Mouse (Mus musculus): ENCODE measurements around the gene Kcnip1.

Kcnip1 gene

GRCm38 (mm10) chr11:33655861-33656593 is 336.9 kb downstream of the Kcnip1 start:
- no peak for DNase-seq

DNA sequence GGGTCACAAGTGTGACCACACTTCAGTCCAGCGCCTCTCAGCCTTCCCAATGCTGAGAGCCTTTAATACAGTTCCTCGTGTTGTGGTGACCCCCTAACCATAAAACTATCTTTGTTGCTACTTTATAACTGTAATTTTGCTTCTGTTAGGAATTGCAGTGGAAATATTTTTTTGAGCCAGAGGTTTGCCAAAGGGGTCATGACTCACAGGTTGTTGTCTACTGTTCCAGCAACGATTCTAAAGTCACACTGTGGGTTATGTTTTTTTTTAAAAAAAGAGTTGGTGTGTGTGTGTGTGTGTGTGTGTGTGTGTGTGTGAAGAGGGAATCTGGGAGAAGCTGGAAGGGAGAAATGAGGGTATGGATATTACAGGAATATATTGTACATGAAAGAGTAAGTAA is 337.7 kb downstream of the Kcnip1 start:
- no peak for DNase-seq

DNA sequence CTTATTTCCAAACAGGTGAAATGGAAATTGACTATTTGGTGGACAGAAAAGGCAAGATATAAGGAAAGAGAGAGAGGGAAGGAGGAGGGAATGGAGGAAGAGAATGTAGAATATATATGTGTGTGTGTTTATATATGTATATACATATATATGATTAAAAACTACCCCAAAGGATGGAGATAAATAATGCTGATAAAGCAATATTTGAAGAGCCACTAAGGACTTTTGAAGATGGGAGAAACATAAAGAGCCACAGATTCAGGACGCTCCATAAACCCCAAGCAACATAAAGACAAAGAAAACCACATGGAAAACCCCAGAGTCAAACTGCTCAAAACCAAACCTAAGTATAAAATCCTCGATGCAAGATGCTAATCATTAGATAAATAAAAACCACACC is 338.5 kb downstream of the Kcnip1 start:
- no peak for DNase-seq

DNA sequence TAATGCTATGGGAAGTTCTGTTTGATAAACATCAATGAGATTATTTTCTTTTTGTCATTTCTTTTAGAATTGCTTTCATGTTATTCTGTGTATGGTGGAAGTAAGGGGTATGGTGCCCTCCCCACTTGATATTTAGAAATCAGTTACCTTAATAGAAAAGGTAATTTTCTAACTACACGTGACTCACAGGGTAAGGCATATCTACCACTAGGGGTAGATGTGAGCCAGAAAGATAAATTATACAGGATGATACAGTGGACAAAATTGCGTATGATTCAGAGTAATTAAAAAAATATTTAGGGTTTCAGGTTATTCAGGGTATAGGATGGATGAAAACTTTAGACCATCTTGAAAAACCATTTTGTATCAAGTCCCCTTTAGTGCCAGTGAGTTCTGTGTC is 343.6 kb downstream of the Kcnip1 start:
- DNase-seq, result no peak

DNA sequence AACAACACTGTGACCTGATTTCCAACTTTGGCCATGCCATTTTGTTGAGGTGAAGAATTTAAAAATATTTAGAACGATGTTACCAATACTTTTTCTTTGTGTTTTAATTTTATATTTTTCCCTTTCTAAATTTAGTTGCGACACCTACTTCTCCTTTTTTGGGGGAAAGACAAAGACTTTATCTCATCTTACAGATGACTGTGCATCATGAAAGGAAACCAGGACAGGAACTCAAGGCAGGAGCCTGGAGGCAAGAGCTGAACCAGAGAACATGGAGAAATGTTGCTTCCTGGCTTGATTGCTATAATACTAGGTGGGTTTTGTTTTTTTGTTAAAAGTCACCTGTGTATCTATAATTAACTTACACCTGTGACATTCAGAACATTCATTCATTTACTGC is 355.8 kb downstream of the Kcnip1 start:
- no peak for DNase-seq

- DNase-seq, result no peak
Observed at GRCm38 (mm10) chr11:33627136-33627742, 365.7 kb downstream of the Kcnip1 start.

- DNase-seq, result peak; percentile 53
Observed at GRCm38 (mm10) chr11:33614218-33614617, 378.7 kb downstream of the Kcnip1 start.

- DNase-seq, result no peak
Observed at GRCm38 (mm10) chr11:33607784-33608183, 385.2 kb downstream of the Kcnip1 start.

DNA sequence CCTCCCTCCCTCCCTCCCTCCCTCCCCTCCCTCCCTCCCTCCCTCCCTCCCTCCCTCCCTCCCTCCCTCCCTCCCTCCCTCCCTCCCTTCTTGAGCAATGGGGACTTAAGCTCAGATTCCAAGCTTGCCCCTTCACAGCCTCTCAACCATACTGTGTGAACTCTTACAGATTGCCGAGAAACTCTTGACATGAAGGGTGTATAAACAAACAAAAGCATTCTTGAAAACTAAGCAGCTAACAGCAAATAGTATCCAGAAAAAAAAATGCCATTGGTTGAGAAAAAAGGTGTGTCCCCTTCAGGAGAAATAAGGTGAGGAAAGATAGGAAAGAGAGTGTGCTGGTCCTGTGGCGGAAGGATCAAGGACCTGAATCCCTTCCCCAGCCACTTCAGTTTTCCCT is 389.8 kb downstream of the Kcnip1 start:
- no peak for DNase-seq

DNA sequence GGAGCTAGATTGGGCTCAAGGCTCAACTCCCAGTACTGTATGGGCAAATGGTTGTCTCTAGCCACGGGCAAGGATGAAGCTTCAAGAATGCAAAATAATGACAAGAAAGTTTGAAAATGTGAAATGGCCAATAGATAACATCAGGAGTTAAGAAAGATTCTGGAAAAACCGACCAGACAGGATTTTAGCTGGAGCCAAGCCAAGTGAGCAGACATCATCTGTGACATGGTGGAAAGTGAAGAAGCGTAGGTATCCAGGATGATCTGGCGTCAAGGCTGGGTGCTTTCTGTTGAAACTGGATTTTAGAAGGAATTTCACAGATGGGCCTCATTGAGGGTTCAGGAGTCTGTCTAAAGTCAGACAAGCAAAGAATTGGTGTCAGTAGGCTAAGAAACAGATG is 394.0 kb downstream of the Kcnip1 start, which contains the start of gene D130052B06Rik:
Gene D130052B06Rik, plus strand, starts transcription at position 317 of the 400 bp plus-strand sequence.
- no peak for DNase-seq

GRCm38 (mm10) chr11:33596655-33597054 is 396.3 kb downstream of the Kcnip1 start:
- DNase-seq, result no peak

DNA sequence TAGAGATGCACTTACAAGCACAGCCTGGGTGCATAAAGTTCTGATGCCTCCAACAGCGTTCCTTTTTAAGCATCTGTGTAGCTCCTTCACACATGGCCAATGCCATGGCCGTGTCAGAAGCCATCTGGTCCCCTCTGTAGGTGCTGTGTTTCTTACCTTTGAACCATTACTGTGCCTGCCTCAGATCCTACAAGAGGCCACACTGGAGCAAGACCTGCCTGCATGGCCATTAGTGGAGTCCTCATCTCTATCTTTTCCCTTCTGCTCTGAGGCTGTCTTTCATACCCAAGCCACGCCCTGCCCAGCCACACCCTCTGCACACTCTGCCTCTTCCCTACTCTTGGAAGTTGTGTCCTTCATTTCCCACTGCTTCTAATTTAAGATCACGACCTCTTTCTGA is 400.1 kb downstream of the Kcnip1 start:
- no peak for DNase-seq

DNA sequence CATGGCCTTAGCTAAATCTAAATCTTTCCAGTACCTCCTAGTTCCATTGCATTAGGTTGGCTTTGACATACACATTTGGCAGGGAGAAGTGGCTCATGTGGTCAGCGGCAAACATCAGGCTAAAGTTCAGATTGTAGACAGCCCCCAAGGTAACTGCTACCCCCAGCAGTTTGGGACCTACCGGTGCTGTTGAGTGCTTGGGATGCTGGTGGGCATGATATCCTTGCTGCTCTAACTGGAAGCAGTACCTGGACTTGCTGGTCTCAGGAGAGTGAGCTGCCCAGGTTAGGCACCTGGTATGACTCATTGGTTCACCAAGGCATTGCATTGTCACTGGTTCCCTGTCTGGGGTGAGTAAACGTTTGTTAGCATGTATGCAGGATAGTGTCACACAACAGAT is 402.2 kb downstream of the Kcnip1 start:
- DNase-seq, result no peak

DNA sequence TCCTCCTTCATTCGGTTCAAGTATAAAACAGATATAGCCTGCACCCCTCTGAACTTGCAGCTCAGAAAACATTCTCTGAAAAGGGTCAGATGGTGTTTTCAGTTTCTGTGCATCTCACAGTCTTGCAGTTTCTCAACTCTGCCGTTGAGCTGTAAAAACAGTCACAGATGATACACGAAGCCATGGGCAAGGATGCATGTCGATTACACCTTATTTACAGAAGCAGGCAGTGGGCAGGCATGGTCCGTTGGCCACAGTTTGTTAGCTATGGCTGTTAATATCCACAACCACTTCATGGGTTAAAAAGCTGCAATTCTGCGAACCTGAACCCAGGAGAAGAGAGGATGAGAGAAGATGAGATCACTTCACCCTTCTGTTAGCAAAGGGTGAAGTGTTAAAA is 406.3 kb downstream of the Kcnip1 start:
- DNase-seq, result no peak

DNA sequence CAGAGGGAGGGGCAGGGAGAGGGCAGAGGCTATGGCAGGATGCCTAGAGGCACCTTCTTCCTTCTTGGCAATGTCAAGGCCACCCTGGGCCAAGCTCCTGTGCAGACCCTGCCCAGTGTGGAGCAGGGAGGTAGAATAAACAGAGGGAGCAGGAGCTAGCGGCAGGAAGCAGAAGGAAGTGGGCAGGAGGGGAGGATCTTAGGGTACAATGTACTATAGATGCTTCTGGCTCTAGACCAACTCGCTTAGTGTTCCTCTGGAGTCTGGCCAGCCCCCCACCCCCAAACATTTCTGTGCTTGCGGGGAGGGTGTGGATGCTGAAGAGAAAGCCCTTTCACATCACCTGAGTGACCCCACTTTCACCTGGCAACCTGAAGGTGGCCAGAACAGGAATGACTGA is 413.3 kb downstream of the Kcnip1 start:
- no peak for DNase-seq

Measured in liver (tissue).